Mouse (Mus musculus) midbrain, embryonic 12.5 days (tissue): ENCODE data around the gene Rnf169. TPM values are rescaled to one million over a fixed set of nuclear protein-coding genes. Genes with fewer than 3 reads are reported as not detected.

Source experiments
- ATAC-seq: fragments of 200-750 bp; cut with Nextera tagmentation; 2 replicates; pipeline ENCODE4 v1.8.0; 2017; ENCODE audit warnings: low read depth, moderate TSS enrichment, moderate library complexity; ENCODE audit not compliant: low FRiP score
- H3K27ac ChIP-seq: fragments of 300-500 bp; sonication (generic); replicated peaks from 2 replicates; pipeline ENCODE4 v1.5.1; 2016; ENCODE audit warnings: mild to moderate bottlenecking
- H3K27me3 ChIP-seq: fragments of 300-500 bp; sonication (generic); 2 replicates; pipeline ENCODE4 v1.6.1; 2016; ENCODE audit warnings: mild to moderate bottlenecking
- H3K36me3 ChIP-seq: fragments of 300-500 bp; sonication (generic); 2 replicates; pipeline ENCODE4 v1.6.1; 2016
- H3K4me1 ChIP-seq: fragments of 300-500 bp; sonication (generic); 2 replicates; pipeline ENCODE4 v1.6.1; 2016
- H3K4me2 ChIP-seq: fragments of 300-500 bp; sonication (generic); replicated peaks from 2 replicates; pipeline ENCODE4 v1.6.1; 2016; ENCODE audit warnings: mild to moderate bottlenecking, moderate library complexity
- H3K4me3 ChIP-seq: fragments of 300-500 bp; sonication (generic); 2 replicates; pipeline ENCODE4 v1.5.1; 2016; ENCODE audit warnings: mild to moderate bottlenecking
- H3K9ac ChIP-seq: fragments of 300-500 bp; sonication (generic); replicated peaks from 2 replicates; pipeline ENCODE4 v1.6.1; 2016; ENCODE audit warnings: mild to moderate bottlenecking, moderate library complexity
- H3K9me3 ChIP-seq: fragments of 300-500 bp; sonication (generic); 2 replicates; pipeline ENCODE4 v1.6.1; 2016; ENCODE audit warnings: mild to moderate bottlenecking
- WGBS: fragments of 180-500 bp; shearing (Covaris S2); methylation state at CpG from one replicate; pipeline ENCODE4 v1.1.7; 2016; 5-methylcytosine and 5-hydroxymethylcytosine counted together
- polyA plus RNA-seq: library from polyadenylated mRNA; unstranded; fragments of >200 nt; fragmentation: Nextera tagmentation; extraction: Ambion mirVana; gene quantifications from 2 replicates; pipeline ENCODE4 v1.2.1, GENCODE M21; 2016

Rnf169 gene
- polyA plus RNA-seq, 1 experiment from 2014 or later: 7.4 TPM

DNA sequence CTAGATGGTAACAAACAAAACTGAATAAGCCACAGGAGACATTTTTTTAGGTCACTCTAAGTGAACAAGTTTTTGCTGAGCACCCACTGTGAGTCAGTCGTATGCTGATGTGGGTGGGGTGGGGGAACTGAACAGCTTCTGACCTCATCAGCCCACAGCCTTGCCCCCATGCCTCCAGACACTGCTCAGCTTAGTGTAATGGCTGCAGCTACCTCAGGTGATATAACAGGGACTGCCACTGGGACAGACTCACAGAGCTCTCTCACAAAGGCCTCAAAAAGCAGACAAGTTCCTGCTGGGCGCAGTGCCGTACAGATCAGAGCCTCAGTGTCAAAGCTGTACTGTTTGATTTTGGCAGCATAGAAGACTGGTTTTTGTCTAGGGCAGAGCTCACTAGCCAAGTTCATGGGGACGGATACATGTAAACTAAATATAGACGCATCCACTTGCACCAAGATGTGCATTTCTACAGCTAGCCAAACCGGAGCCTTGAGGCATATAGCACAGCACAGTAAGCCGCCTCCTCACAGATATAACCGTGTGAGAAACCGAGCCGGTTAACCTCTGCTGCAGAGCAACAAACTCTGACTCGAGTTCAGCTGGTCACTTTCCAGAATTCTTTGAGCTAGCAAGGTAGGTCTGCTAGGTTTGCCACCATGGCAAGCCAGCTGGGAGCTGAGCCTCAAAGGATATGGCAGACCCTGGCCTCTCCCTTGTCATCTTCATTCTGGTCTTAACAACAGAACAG is 77.2 kb downstream of the Rnf169 start:
- no peak for ATAC-seq
- H3K4me1 ChIP-seq: no peaks in the 10 kb centered on the region
- H3K9me3 ChIP-seq: no peaks in the 10 kb centered on the region
- H3K27ac ChIP-seq: no peak overlapping the region
- H3K27me3 ChIP-seq: no peaks in the 10 kb centered on the region; the same call in 1 of the 2 replicates
- WGBS: 80% methylated on average over 11 of the region's 11 CpGs
- H3K36me3 ChIP-seq: no peaks in the 10 kb centered on the region
- no peak overlapping the region for H3K4me3 ChIP-seq
- no peak overlapping the region for H3K9ac ChIP-seq
- H3K4me2 ChIP-seq: no peak overlapping the region

DNA sequence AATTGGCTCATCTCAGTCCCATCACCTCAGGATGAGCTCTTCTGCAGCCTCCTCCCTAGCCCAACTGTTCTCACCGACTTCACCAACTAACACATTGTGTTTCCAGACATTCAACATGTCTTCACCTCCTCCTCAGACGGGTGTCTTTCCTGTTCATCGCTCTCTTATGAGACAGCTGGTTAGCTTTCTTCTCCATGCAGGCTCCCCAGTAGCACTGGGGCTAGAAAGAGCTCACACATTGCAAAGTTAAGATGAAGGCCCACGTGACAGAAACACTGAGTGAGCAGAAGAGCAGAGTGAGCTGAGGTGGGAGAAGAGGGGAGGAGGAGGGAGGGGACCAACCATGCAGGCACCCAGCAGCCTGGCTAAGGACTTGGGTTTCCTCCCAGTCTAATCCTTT is 78.0 kb downstream of the Rnf169 start:
- H3K27ac ChIP-seq: no peak overlapping the region
- no peak for ATAC-seq
- H3K4me3 ChIP-seq: no peak overlapping the region

DNA sequence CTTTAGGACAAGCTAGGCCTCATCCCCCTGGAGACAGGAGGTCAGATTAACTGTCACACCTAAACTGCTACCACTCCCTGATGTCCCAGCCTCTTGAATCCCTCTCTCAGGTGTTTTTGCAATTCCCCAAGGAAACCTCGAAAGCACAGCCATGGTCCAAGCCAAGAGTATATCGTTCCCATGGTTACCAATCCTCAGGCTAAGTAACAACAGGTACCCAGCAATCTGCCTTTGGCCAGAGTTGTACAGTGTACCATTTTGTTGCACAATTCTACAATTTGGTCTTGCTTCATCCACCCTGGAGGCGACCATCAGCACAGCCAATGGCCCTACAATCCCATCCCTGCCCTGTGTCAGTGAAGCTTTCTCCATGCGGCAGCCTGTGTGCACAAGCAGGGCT is 83.3 kb downstream of the Rnf169 start:
- WGBS: 82% methylated on average over 4 of the region's 4 CpGs
- ATAC-seq: no peak
- H3K27ac ChIP-seq: no peak overlapping the region
- no peak overlapping the region for H3K4me3 ChIP-seq
- H3K9me3 ChIP-seq: no peaks in the 10 kb centered on the region
- no peaks in the 10 kb centered on the region; the same call in 1 of the 2 replicates for H3K27me3 ChIP-seq
- H3K4me1 ChIP-seq: peaks cover 18% of the 10 kb centered on the region
- H3K9ac ChIP-seq: no peak overlapping the region
- no peaks in the 10 kb centered on the region for H3K36me3 ChIP-seq
- H3K4me2 ChIP-seq: no peak overlapping the region

More for the DNA sequence above, 78.0 kb downstream of the Rnf169 start:
- Histone ChIP-seq H3K4me2 (no peak overlapping the region), H3K36me3 (no peaks in the 10 kb centered on the region), H3K9ac (no peak overlapping the region), H3K9me3 (no peaks in the 10 kb centered on the region), H3K4me1 (no peaks in the 10 kb centered on the region), H3K27me3 (no peaks in the 10 kb centered on the region; the same call in 1 of the 2 replicates)
- WGBS: 73% methylated on average over 4 of the region's 4 CpGs

DNA sequence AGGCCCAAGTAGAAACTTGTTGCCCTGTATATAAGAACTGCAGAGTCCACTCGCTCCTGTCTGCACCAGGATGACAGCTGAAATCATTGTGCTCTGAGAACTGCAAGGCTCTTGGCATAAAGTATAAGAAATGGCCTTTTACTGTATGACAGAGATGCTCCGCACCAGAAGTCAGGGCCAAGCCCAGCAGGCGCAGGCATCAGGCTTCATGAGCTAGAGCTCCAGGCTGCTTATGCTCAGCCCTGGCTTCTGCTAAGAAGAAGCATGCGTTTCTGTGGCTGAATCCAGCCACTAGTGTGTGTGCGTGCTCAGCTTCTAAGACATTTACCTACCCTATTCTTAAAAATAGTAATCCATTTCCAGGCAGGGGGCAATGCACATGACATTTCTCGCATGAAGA is 85.8 kb downstream of the Rnf169 start:
- Histone ChIP-seq H3K4me3 (no peak overlapping the region), H3K36me3 (no peaks in the 10 kb centered on the region), H3K9me3 (no peaks in the 10 kb centered on the region), H3K27me3 (no peaks in the 10 kb centered on the region), H3K9ac (no peak overlapping the region), H3K4me1 (peaks cover 18% of the 10 kb centered on the region), H3K4me2 (no peak overlapping the region), H3K27ac (no peak overlapping the region)
- no peak for ATAC-seq
- WGBS: 89% methylated on average over 6 of the region's 6 CpGs

DNA sequence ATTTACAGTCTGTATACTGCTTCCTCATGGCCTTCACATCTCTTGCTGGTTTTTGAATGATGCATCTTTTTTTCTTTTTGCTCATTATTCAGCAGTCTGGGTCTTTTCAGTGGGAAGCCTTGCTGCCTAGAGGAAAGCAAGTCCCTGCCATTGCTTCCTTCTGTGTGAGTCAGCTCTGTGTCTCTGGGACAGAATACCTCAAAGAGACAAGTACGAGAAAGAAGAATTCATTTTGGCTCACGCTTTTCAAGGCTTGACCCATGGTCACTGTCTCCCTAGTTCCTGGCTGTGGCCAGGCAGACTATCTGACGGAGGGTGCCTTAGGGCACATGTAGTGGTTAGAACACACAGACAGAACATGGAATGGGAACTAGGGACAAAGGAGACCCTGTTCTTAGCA is 86.3 kb downstream of the Rnf169 start:
- 74% methylated on average over 3 of the region's 3 CpGs for WGBS
- H3K9ac ChIP-seq: no peak overlapping the region
- peaks cover 18% of the 10 kb centered on the region for H3K4me1 ChIP-seq
- H3K27me3 ChIP-seq: no peaks in the 10 kb centered on the region
- no peak overlapping the region for H3K4me2 ChIP-seq
- H3K9me3 ChIP-seq: no peaks in the 10 kb centered on the region
- H3K4me3 ChIP-seq: no peak overlapping the region
- H3K36me3 ChIP-seq: no peaks in the 10 kb centered on the region
- ATAC-seq: no peak
- H3K27ac ChIP-seq: no peak overlapping the region

DNA sequence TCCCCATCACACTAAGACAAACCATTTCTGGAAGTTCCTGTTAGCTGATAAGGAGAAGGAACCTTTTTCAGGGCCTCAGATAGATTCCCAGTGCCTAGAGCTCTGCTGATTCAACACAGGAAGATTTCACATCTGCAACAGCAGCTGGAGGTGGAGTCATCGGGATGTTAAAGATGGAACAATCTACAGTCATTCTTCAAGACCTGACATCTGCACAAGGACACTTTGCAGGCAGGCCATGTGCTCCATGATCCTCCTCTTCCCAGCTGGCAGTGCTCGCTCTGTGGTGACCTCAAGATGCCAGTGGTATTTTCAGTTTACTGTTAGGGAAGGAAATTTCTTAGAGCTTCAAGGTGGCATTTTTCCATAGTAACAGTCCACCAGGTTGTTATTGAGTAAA is 87.9 kb downstream of the Rnf169 start:
- Histone ChIP-seq H3K36me3 (no peaks in the 10 kb centered on the region), H3K27me3 (no peaks in the 10 kb centered on the region), H3K27ac (no peak overlapping the region), H3K9me3 (no peaks in the 10 kb centered on the region), H3K4me3 (no peak overlapping the region), H3K9ac (no peak overlapping the region), H3K4me1 (peaks cover 18% of the 10 kb centered on the region), H3K4me2 (no peak overlapping the region)
- 91% methylated on average over 2 of the region's 2 CpGs for WGBS
- ATAC-seq: no peak

DNA sequence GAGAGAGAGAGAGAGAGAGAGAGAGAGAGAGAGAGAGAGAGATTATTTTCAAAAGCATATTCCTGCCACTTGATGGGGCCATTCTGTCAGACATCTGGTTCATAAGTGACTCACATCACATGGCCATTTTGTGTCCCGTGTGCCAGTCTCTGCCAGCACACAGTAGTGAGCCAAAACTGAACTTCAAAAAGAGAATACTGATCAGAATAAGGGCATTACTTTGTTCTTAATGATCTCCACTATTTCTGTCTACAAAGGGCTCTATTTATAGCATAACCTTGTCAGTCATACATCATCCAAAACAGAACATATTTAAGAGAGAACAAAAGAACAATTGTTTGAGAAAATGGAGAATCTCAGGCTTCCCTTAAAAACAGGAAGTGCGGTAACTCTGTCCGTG is 88.8 kb downstream of the Rnf169 start:
- Histone ChIP-seq H3K36me3 (no peaks in the 10 kb centered on the region), H3K4me1 (peaks cover 18% of the 10 kb centered on the region), H3K9me3 (no peaks in the 10 kb centered on the region), H3K4me2 (no peak overlapping the region), H3K27ac (no peak overlapping the region), H3K27me3 (no peaks in the 10 kb centered on the region), H3K4me3 (no peak overlapping the region), H3K9ac (no peak overlapping the region)
- WGBS: 81% methylated on average over 3 of the region's 3 CpGs
- ATAC-seq: no peak

DNA sequence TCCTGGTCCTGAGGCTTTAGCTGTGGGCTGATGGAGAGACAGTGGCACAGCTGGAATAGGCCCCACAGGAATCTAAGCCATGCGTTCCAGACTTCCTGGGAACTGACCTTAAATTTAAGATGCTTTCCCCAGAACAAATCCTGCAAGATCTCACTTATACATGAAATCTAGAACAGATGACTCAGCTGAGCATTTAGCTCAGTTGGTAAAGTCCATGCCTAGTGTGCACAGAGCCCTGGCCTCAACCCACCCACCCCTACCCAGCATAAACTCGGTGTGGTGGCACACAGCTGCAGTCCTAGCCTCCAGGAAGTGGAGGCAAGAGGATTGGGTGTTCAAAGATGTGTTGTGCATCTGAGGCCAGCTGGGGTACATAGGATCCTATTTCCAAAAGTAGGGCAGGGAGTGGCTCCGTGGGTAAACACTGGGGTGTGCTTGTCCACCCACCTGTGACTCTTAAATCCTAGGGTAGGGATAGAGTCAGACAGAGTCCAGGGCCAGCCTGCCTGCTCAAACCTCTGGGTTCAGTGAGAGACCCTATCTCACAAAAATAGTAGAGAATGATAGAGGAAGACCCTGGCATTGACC is 90.0 kb downstream of the Rnf169 start:
- no peak overlapping the region for H3K4me3 ChIP-seq
- H3K9me3 ChIP-seq: no peaks in the 10 kb centered on the region
- WGBS: 79% methylated on average over 3 of the region's 3 CpGs
- H3K27me3 ChIP-seq: no peaks in the 10 kb centered on the region
- H3K36me3 ChIP-seq: no peaks in the 10 kb centered on the region
- no peak overlapping the region for H3K27ac ChIP-seq
- H3K4me2 ChIP-seq: no peak overlapping the region
- H3K9ac ChIP-seq: no peak overlapping the region
- no peak for ATAC-seq
- H3K4me1 ChIP-seq: peaks cover 19% of the 10 kb centered on the region

DNA sequence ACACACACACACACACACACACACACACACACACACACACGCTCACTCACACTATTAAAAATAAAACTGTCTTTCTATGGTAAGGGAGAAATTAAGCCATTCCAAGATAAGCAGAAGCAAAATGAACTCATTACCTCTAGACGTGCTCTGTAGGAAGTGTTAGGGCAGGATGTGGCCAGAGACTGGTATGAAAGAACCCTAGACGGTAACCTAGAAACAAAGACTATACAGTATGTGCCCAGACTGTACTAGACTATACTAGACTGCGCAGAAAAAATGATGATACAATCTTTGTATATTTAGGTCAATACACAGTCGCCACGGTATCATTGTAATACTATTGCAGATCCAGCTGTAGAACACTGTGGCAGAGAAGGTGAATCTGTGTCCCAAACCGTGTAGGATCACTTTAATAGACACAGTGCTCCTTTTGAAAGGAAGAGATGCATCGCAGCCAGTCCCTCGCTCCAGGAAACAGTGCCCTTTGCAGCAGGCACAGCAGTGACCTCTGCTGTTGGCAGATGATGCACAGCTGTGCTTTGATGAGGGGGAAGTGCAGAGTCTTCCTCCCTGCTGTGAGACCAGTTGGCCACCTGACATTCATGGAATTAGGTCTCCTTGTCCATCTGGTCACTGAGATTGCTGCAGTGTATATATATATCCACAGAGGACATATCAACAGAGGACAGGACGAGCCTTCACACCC is 90.9 kb downstream of the Rnf169 start:
- no peaks in the 10 kb centered on the region for H3K27me3 ChIP-seq
- H3K36me3 ChIP-seq: no peaks in the 10 kb centered on the region
- ATAC-seq: no peak
- H3K4me1 ChIP-seq: peaks cover 16% of the 10 kb centered on the region; the same call in 1 of the 2 replicates
- no peak overlapping the region for H3K27ac ChIP-seq
- no peak overlapping the region for H3K4me2 ChIP-seq
- WGBS: 50% methylated on average over 10 of the region's 10 CpGs
- no peak overlapping the region for H3K9ac ChIP-seq
- H3K9me3 ChIP-seq: no peaks in the 10 kb centered on the region
- H3K4me3 ChIP-seq: no peak overlapping the region

DNA sequence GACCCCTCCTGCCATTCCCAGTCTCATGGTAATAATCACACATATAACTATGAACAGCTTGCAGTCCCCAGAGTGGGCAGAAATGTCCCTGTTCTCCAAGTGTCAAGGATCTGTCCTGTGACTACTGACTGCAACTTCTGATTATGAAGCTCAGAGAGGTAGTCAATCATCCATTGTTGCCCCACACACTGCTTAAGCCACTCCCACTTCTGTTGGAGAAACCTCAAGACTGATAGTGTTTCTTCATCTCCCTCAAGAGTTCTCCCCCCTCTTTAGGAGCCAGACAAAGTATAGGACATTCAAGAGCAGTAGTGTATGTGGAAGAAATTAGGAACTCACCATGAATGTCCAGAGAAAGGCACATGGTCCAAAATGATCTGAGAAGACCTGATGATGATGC is 92.5 kb downstream of the Rnf169 start:
- Histone ChIP-seq H3K4me2 (no peak overlapping the region), H3K9ac (no peak overlapping the region), H3K4me3 (no peak overlapping the region), H3K27me3 (no peaks in the 10 kb centered on the region), H3K9me3 (no peaks in the 10 kb centered on the region), H3K4me1 (peaks cover 13% of the 10 kb centered on the region; the same call in 1 of the 2 replicates), H3K27ac (no peak overlapping the region), H3K36me3 (no peaks in the 10 kb centered on the region)
- ATAC-seq: no peak

DNA sequence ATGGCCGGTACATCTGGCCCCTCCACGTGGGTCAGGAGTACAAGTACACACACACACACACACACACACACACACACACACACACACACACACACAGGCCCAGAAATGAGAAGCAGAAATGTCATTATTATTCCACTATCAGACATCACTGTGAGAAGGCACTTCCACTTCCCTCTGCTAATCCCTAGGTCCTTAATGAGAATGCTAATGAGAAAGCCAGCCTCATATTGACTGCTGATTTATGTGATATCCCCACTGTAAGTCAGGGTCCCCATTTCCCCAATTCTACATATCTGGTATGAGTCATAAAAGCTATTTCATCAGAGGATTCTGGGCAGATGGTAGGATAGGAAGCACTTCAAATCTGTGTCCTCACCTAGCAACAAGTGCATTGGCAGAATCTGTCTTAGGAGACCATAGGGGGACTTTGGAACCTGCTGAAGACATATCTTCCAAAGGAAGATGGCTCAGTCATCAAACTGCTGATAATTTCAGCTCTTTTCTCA is 93.0 kb downstream of the Rnf169 start:
- WGBS: 78% methylated on average over 2 of the region's 2 CpGs
- no peak for ATAC-seq
- H3K27me3 ChIP-seq: no peaks in the 10 kb centered on the region
- no peak overlapping the region for H3K4me2 ChIP-seq
- H3K9me3 ChIP-seq: no peaks in the 10 kb centered on the region
- no peak overlapping the region for H3K4me3 ChIP-seq
- H3K36me3 ChIP-seq: no peaks in the 10 kb centered on the region
- H3K9ac ChIP-seq: no peak overlapping the region
- H3K27ac ChIP-seq: no peak overlapping the region
- peaks cover 13% of the 10 kb centered on the region; the same call in 1 of the 2 replicates for H3K4me1 ChIP-seq

DNA sequence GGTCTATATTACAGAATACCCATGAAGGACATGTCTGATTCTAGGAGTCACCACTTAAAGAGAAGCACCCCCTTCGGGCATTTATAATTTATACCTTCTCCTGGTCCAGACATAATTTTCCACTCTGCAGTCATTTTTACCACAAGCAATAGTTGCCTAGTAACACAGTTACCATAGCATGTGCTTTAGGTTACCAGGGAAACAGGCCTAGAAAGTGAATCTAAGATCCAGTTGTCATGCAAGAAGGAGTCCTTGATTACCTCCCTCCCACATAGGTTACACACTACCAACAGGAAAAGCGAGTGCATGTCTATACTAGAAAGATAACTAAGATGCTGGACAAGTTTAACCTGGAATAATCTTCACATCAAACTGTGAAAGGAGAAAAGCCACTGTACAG is 102.0 kb downstream of the Rnf169 start:
- Histone ChIP-seq H3K27me3 (no peaks in the 10 kb centered on the region), H3K36me3 (no peaks in the 10 kb centered on the region), H3K4me3 (no peak overlapping the region), H3K4me1 (no peaks in the 10 kb centered on the region), H3K4me2 (no peak overlapping the region), H3K9me3 (no peaks in the 10 kb centered on the region), H3K9ac (no peak overlapping the region), H3K27ac (no peak overlapping the region)
- WGBS: 69% methylated on average over 2 of the region's 2 CpGs
- ATAC-seq: no peak
